Mouse (Mus musculus) thymus, adult 2 months (tissue): ENCODE results near the gene Sv2c. TPM values are rescaled to one million over a fixed set of nuclear protein-coding genes. Genes with fewer than 3 reads are reported as not detected.
"Not testable (repeated sequence)": the region's sequence is repeated elsewhere in the genome, so short reads cannot be mapped to it uniquely, and the experiment has no call there.

Source experiments
- DNase-seq: peaks from one replicate; pipeline ENCODE4 v3.0.0; 2021
- H3K27ac ChIP-seq: fragments of 200-500 bp; 2 replicates; pipeline ENCODE4 v1.5.1; 2012; ENCODE audit warnings: low read length, control low read depth; ENCODE audit not compliant: control insufficient read depth, insufficient read depth
- H3K27me3 ChIP-seq: fragments of 200-500 bp; 2 replicates; pipeline ENCODE4 v1.6.1; 2012; ENCODE audit warnings: mild to moderate bottlenecking, low read length, moderate library complexity, mixed read lengths; ENCODE audit not compliant: control insufficient read depth, insufficient read depth
- H3K36me3 ChIP-seq: fragments of 200-500 bp; 2 replicates; pipeline ENCODE4 v1.6.1; 2012; ENCODE audit warnings: mild to moderate bottlenecking, low read length, moderate library complexity; ENCODE audit not compliant: control insufficient read depth, insufficient read depth
- H3K4me1 ChIP-seq: fragments of 200-500 bp; replicated peaks from 2 replicates; pipeline ENCODE4 v1.6.1; 2012; ENCODE audit warnings: low read length; ENCODE audit not compliant: control insufficient read depth, insufficient read depth
- H3K4me3 ChIP-seq: fragments of 200-500 bp; 2 replicates; pipeline ENCODE4 v1.5.1; 2012; ENCODE audit warnings: mild to moderate bottlenecking, low read length, control low read depth, moderate library complexity; ENCODE audit not compliant: control insufficient read depth, insufficient read depth
- CTCF ChIP-seq: fragments of 200-500 bp; IDR thresholded peaks from 2 replicates; pipeline ENCODE4 v1.5.1; 2012; ENCODE audit warnings: mild to moderate bottlenecking, control low read depth, low read length, moderate library complexity, borderline replicate concordance; ENCODE audit not compliant: control insufficient read depth, poor library complexity, insufficient read depth; ENCODE audit errors: extremely low read depth
- POLR2A ChIP-seq: fragments of 200-500 bp; IDR thresholded peaks from 2 replicates; pipeline ENCODE4 v1.6.1; 2012; ENCODE audit warnings: mild to moderate bottlenecking, low read length, control low read depth, moderate library complexity; ENCODE audit not compliant: control insufficient read depth, poor library complexity, insufficient read depth; ENCODE audit errors: extremely low read depth
- WGBS: fragments of 180-500 bp; shearing (Covaris S2); methylation state at CpG from one replicate; pipeline ENCODE4 v1.1.7; 2018; 5-methylcytosine and 5-hydroxymethylcytosine counted together
- polyA plus RNA-seq: library from polyadenylated mRNA; depleted of rRNA; stranded (reverse); fragments of >200 nt; gene quantifications from 2 replicates; pipeline ENCODE4 v1.2.3, GENCODE M21; 2012

Sv2c gene
- polyA plus RNA-seq, 1 experiment = 0.09 TPM

DNA sequence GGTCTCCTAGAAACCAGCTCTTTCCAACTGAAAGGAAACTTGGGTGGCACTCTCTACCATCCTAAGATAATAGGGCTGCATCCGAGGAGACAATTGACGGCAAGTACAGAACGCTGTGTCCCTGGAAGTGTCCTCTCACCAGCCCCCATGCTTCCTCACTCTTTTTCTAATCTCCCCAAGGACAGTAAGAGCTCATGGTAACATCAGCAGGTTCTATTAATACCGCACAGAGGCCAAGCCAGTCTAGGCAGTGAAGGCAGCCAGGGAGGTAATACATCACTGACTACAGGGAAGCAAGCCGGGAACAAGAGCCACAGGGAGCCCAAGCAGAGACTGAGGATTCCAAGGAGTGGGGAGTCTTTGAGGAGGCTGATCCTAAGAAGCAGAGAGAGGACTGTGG, 7.4 kb downstream of the Sv2c start:
- DNase-seq = no peak
- Histone ChIP-seq H3K27ac (no peak overlapping the region), H3K27me3 (no peaks in the 10 kb centered on the region), H3K4me3 (no peak overlapping the region), H3K36me3 (no peaks in the 10 kb centered on the region), H3K4me1 (no peaks in the 10 kb centered on the region)
- WGBS = 91% methylated on average over 5 of the region's 5 CpGs
- TF ChIP-seq POLR2A = no peak
- no peak for TF ChIP-seq CTCF

DNA sequence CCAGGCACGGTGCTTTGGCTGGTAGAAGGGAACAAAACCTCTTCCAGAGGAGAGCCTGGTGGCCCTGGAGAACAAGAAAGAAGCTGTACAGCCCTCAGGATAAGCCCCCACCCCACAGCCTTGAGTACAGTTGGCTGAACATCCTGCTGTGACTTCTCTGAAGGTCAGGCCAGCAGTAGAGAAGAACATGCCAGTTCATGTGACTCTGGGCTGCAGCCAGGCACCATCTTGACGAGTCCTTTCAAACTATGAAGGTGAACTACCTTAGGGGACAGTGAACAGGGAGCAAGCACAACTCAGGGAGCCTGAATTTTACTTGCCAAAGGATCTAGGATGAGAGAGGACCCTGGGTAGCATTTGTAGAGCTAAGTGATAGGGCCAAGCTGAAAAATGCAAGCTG, 19.7 kb downstream of the Sv2c start:
- Histone ChIP-seq H3K36me3 (no peaks in the 10 kb centered on the region), H3K4me3 (no peak overlapping the region), H3K27me3 (no peaks in the 10 kb centered on the region), H3K27ac (no peak overlapping the region), H3K4me1 (no peaks in the 10 kb centered on the region)
- no peak for DNase-seq
- TF ChIP-seq POLR2A = no peak
- no peak for TF ChIP-seq CTCF
- WGBS = 79% methylated on average over 2 of the region's 2 CpGs

GRCm38 (mm10) chr13:96110767-96111166, 21.6 kb downstream of the Sv2c start:
- TF ChIP-seq CTCF = no peak
- TF ChIP-seq POLR2A = no peak
- H3K27me3 ChIP-seq = no peaks in the 10 kb centered on the region
- H3K4me1 ChIP-seq = no peaks in the 10 kb centered on the region
- H3K4me3 ChIP-seq = no peak overlapping the region
- WGBS = 97% methylated on average over 3 of the region's 3 CpGs
- no peak for DNase-seq
- H3K27ac ChIP-seq = no peak overlapping the region
- H3K36me3 ChIP-seq = no peaks in the 10 kb centered on the region

DNA sequence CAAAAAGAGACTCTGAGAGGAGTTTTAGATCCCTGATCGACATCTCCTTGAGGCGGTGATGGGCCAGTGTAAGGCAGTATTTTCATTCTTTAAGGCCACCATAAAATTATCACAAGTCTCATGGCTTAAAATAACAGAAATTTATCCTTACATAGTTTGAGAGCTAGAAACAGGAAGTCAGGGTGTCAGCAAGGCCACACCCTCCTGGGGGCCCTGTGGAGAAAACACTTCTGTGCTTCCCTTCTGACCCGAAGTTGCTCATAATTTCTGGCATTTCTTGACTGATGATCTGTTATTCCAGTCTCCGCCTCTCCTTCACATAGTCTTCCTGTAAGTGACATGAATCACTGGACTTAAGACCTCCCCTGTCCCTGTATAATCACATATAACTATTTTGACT, 26.0 kb downstream of the Sv2c start:
- Histone ChIP-seq H3K27ac (no peak overlapping the region), H3K4me1 (no peaks in the 10 kb centered on the region), H3K27me3 (no peaks in the 10 kb centered on the region), H3K36me3 (no peaks in the 10 kb centered on the region), H3K4me3 (no peak overlapping the region)
- DNase-seq = no peak
- 62% methylated on average over 4 of the region's 4 CpGs for WGBS
- TF ChIP-seq POLR2A (no peak), CTCF (no peak)

GRCm38 (mm10) chr13:96090929-96091328, 41.4 kb downstream of the Sv2c start:
- WGBS = 91% methylated on average over 4 of the region's 4 CpGs

DNA sequence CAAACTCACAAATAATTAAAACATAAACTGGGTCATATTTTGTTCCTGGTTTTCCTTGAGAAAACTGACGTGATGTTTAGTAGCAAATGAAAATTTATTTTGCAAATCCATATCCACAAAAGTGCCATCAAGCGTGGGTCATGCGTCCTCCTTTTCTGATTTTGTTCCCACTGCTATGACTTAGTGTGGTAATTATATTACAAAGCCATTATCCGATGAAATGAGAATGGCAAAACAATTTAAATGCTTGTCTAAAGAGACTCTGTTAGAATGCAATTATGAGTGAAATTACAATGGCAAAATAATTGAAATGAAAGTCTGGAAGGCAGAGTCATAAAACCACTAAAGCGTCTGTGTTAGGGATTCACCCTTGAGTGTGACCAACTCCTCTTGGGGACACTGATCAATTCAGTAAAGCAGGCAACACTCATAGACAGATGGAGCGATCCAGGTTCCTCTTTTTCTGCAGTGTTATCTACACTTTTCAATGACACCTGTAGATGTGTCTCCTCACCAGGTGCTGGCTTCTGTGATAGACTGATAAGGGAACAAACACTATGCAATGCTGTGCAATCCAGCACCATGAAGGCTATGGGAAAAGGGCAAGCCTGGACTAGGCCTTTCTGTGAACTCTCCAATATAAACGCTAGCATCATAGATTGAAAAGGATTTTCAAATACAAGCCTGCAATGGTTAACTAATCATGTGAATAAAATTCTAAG, 46.6 kb downstream of the Sv2c start:
- TF ChIP-seq CTCF (no peak), POLR2A (no peak)
- Histone ChIP-seq H3K36me3 (no peaks in the 10 kb centered on the region), H3K27ac (no peak overlapping the region), H3K4me3 (no peak overlapping the region), H3K27me3 (no peaks in the 10 kb centered on the region), H3K4me1 (no peaks in the 10 kb centered on the region)
- 89% methylated on average over 7 of the region's 7 CpGs for WGBS
- DNase-seq = no peak

More at GRCm38 (mm10) chr13:96090929-96091328, 41.4 kb downstream of the Sv2c start:
- H3K36me3 ChIP-seq = no peaks in the 10 kb centered on the region
- no peaks in the 10 kb centered on the region for H3K27me3 ChIP-seq
- no peak overlapping the region for H3K27ac ChIP-seq
- no peak for DNase-seq
- H3K4me3 ChIP-seq = no peak overlapping the region
- no peaks in the 10 kb centered on the region for H3K4me1 ChIP-seq
- TF ChIP-seq CTCF (no peak), POLR2A (no peak)

DNA sequence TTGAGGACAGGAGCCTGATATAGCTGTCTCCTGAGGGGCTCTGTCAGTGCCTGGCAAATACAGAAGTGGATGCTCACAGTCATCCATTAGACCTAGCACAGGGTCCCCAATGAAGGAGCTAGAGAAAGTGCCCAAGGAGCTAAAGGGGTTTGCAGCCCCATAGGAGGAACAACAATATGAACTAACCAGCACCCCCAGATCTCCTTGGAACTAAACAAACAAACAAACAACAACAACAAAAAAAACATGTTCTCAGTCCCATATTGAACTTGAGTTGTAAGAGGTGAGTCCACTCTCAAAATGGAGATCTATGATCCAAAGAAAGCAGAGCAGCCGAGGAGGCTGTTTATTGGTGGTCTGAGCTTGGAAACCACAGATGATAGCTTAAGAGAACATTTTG, 50.6 kb downstream of the Sv2c start, which contains the start of gene Gm17190:
Gm17190 (plus strand) TSS at position 301 of the 400 bp plus-strand sequence.
- H3K4me1 ChIP-seq, DNase-seq, H3K27ac ChIP-seq, H3K4me3 ChIP-seq, H3K27me3 ChIP-seq, H3K36me3 ChIP-seq: not testable (repeated sequence)
- WGBS = 87% methylated on average over 1 of the region's 1 CpGs

DNA sequence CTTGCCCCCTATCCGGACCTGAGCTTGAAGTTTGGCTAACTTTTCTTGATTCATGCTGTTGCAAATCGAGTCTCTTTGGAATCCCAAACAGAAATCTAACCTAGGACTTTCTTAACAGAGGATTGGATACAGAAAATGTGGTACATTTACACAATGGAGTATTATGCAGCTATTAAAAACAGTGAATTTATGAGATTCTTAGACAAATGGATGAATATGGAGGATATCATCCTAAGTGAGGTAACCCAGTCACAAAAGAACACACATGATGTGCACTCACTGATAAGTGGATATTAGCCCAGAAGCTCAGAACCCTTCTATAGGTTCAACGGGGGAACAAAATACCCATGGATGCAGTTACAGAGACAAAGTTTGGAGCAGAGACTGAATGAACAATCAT, 51.1 kb downstream of the Sv2c start, which contains the start of gene Gm20075:
Gm20075 (minus strand) TSS at position 101 of the 400 bp plus-strand sequence.
- H3K27me3 ChIP-seq, H3K4me3 ChIP-seq, H3K4me1 ChIP-seq, H3K27ac ChIP-seq, H3K36me3 ChIP-seq, DNase-seq: not testable (repeated sequence)
- WGBS = 90% methylated on average over 3 of the region's 3 CpGs
